Mouse (Mus musculus) forebrain, embryonic 13.5 days (tissue): ENCODE measurements at regions not wholly inside any gene's neighbourhood (a gene's known extent, or its start where the extent isn't known, plus 50 kb on each side); places are given as distances from the start of the nearest gene placed in this dataset.
A peak's percentile ranks its signal among the peaks of the same experiment; 100 is the strongest.

Experiments
- ATAC-seq: fragments of 200-750 bp; cut with Nextera tagmentation; 2 replicates; pipeline ENCODE4 v1.8.0; 2017
- H3K27ac ChIP-seq: fragments of 300-500 bp; sonication (generic); 2 replicates; pipeline ENCODE4 v1.5.1; 2015; ENCODE audit warnings: inconsistent platforms, mild to moderate bottlenecking, moderate library complexity
- H3K27me3 ChIP-seq: fragments of 300-500 bp; sonication (generic); 2 replicates; pipeline ENCODE4 v1.6.1; 2015; ENCODE audit warnings: mild to moderate bottlenecking, inconsistent platforms
- H3K36me3 ChIP-seq: fragments of 300-500 bp; sonication (generic); 2 replicates; pipeline ENCODE4 v1.6.1; 2015; ENCODE audit warnings: mild to moderate bottlenecking, inconsistent platforms; ENCODE audit not compliant: poor library complexity, severe bottlenecking
- H3K4me1 ChIP-seq: fragments of 300-500 bp; sonication (generic); 2 replicates; pipeline ENCODE4 v1.6.1; 2015; ENCODE audit warnings: inconsistent platforms
- H3K4me2 ChIP-seq: fragments of 300-500 bp; sonication (generic); 2 replicates; pipeline ENCODE4 v1.6.1; 2015; ENCODE audit warnings: inconsistent platforms, mild to moderate bottlenecking, moderate library complexity
- H3K4me3 ChIP-seq: fragments of 300-500 bp; sonication (generic); 2 replicates; pipeline ENCODE4 v1.5.1; 2015; ENCODE audit warnings: mild to moderate bottlenecking, inconsistent platforms
- H3K9ac ChIP-seq: fragments of 300-500 bp; sonication (generic); 2 replicates; pipeline ENCODE4 v1.6.1; 2015; ENCODE audit warnings: mild to moderate bottlenecking, inconsistent platforms
- H3K9me3 ChIP-seq: fragments of 300-500 bp; sonication (generic); replicated peaks from 2 replicates; pipeline ENCODE4 v1.6.1; 2016; ENCODE audit warnings: inconsistent platforms
- WGBS: fragments of 180-500 bp; shearing (Covaris S2); methylation state at CpG from one replicate; pipeline ENCODE4 v1.1.7; 2015; 5-methylcytosine and 5-hydroxymethylcytosine counted together

- Histone ChIP-seq H3K27ac (no peak overlapping the region), H3K36me3 (no peaks in the 10 kb centered on the region), H3K4me2 (no peak overlapping the region), H3K9ac (no peak overlapping the region), H3K4me1 (no peaks in the 10 kb centered on the region), H3K9me3 (no peaks in the 10 kb centered on the region), H3K27me3 (no peaks in the 10 kb centered on the region), H3K4me3 (no peak overlapping the region)
- ATAC-seq = peak; percentile 70
- 5% methylated on average over 7 of the region's 7 CpGs for WGBS
Measured at GRCm38 (mm10) chr17:83903467-83903866, 55.7 kb upstream of the Haao start.

- H3K9me3 ChIP-seq = no peaks in the 10 kb centered on the region
- H3K4me1 ChIP-seq = no peaks in the 10 kb centered on the region
- no peaks in the 10 kb centered on the region for H3K27me3 ChIP-seq
- WGBS = 86% methylated on average over 3 of the region's 3 CpGs
- H3K36me3 ChIP-seq = no peaks in the 10 kb centered on the region
- no peak for ATAC-seq
- H3K4me3 ChIP-seq = no peak overlapping the region
- no peak overlapping the region for H3K27ac ChIP-seq
- H3K9ac ChIP-seq = no peak overlapping the region
- no peak overlapping the region for H3K4me2 ChIP-seq
Measured at GRCm38 (mm10) chr17:83902523-83902922, 54.8 kb upstream of the Haao start.

GRCm38 (mm10) chr17:83902091-83902490, 54.3 kb upstream of the Haao start:
- Histone ChIP-seq H3K4me1 (no peaks in the 10 kb centered on the region), H3K4me3 (no peak overlapping the region), H3K9ac (no peak overlapping the region), H3K9me3 (no peaks in the 10 kb centered on the region), H3K27me3 (no peaks in the 10 kb centered on the region), H3K27ac (no peak overlapping the region), H3K36me3 (no peaks in the 10 kb centered on the region), H3K4me2 (no peak overlapping the region)
- 68% methylated on average over 6 of the region's 6 CpGs for WGBS
- ATAC-seq = no peak

GRCm38 (mm10) chr17:83899588-83900152, 51.9 kb upstream of the Haao start:
- Histone ChIP-seq H3K9me3 (no peaks in the 10 kb centered on the region), H3K27me3 (no peaks in the 10 kb centered on the region), H3K4me1 (peaks cover 5% of the 10 kb centered on the region; the same call in 1 of the 2 replicates), H3K27ac (no peak overlapping the region), H3K4me2 (no peak overlapping the region), H3K4me3 (no peak overlapping the region), H3K36me3 (no peaks in the 10 kb centered on the region), H3K9ac (no peak overlapping the region)
- ATAC-seq = no peak
- 76% methylated on average over 7 of the region's 7 CpGs for WGBS

GRCm38 (mm10) chr17:83898531-83898930, 50.8 kb upstream of the Haao start:
- no peak for ATAC-seq
- Histone ChIP-seq H3K4me2 (no peak overlapping the region), H3K4me1 (peaks cover 5% of the 10 kb centered on the region; the same call in 1 of the 2 replicates), H3K9me3 (no peaks in the 10 kb centered on the region), H3K27me3 (no peaks in the 10 kb centered on the region), H3K4me3 (no peak overlapping the region), H3K36me3 (no peaks in the 10 kb centered on the region), H3K27ac (no peak overlapping the region), H3K9ac (no peak overlapping the region)
- 88% methylated on average over 5 of the region's 5 CpGs for WGBS
